Mouse (Mus musculus): ENCODE data around the gene Tnn. TPM values are rescaled to one million over a fixed set of nuclear protein-coding genes. Genes with fewer than 3 reads are reported as not detected.

The Tnn gene
- polyA plus RNA-seq, 1 experiment from 2014 or later: not detected

DNA sequence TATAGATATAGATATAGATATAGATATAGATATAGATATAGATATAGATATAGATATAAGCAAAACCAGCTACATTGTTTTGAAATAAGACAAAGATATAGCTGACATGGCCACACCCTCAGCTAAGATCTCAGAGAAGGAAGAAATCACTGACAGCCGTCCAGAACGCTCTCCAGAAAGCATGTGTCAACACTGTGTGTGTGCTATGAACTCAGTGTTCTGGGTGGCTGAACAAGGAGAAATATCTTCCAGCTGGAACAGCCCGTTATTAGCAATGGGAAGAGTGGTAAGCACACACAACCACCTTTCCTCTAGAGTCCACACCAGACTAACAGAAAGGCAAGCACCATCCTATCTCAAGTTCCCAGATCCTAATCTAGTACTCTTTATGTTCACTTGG lies 117.8 kb downstream of the Tnn start:
- H3K36me3 ChIP-seq (ENCODE audit: poor library complexity, severe bottlenecking): no peaks in the 10 kb centered on the region

More for the DNA sequence above, 117.8 kb downstream of the Tnn start:
- no peak overlapping the region for H3K4me3 ChIP-seq
- H3K4me1 ChIP-seq: no peaks in the 10 kb centered on the region
- H3K9ac ChIP-seq: no peak overlapping the region
- no peak overlapping the region for H3K4me2 ChIP-seq
- WGBS: 85% methylated on average over 3 of the region's 3 CpGs
- H3K27ac ChIP-seq: no peak overlapping the region
- no peaks in the 10 kb centered on the region for H3K9me3 ChIP-seq (replicated peaks)
- no peak for ATAC-seq
- no peaks in the 10 kb centered on the region for H3K27me3 ChIP-seq

Other genes with a start within 250 kb of the Tnn start
- 1.8 TPM in 2 replicates for gene 4930523C07Rik, start 109.2 kb downstream of the Tnn start, polyA plus RNA-seq (2015; fragmentation: Nextera tagmentation; extraction: Ambion mirVana)
- gene Mrps14, start 41.6 kb upstream of the Tnn start, polyA plus RNA-seq (2015; fragmentation: Nextera tagmentation; extraction: Ambion mirVana): 240 and 275 TPM in 2 replicates
- gene Cacybp, start 59.3 kb upstream of the Tnn start, polyA plus RNA-seq (2015; fragmentation: Nextera tagmentation; extraction: Ambion mirVana): 297 and 319 TPM in 2 replicates

Data from forebrain, embryonic 13.5 days (tissue).